Mouse (Mus musculus): ENCODE measurements around the gene Foxr2.

Gene Foxr2

GRCm38 (mm10) chrX:153118486-153118885 lies at the start of gene Foxr2:
Foxr2 (plus strand) TSS chrX:153118786.
- no peak for DNase-seq

GRCm38 (mm10) chrX:153119013-153119412 lies 427 bp downstream of the Foxr2 start:
- DNase-seq = no peak

- DNase-seq = peak; percentile 83
Observed at GRCm38 (mm10) chrX:153139734-153140515, 21.3 kb downstream of the Foxr2 start, which contains the start of gene Rragb. Rragb (plus strand) TSS chrX:153139981.

- DNase-seq = no peak
Observed at GRCm38 (mm10) chrX:153142656-153143055, 24.1 kb downstream of the Foxr2 start.

- no peak for DNase-seq
Observed at GRCm38 (mm10) chrX:153151766-153152165, 33.2 kb downstream of the Foxr2 start.

GRCm38 (mm10) chrX:153155322-153155721 lies 36.7 kb downstream of the Foxr2 start:
- DNase-seq = peak; percentile 34 to 43

GRCm38 (mm10) chrX:153174786-153175185 lies 56.2 kb downstream of the Foxr2 start:
- peak; percentile 37 to 47 for DNase-seq

- no peak for DNase-seq
Observed at GRCm38 (mm10) chrX:153182221-153182620, 63.6 kb downstream of the Foxr2 start.

Measured in B cell, adult 2 months (primary cell).